Mouse (Mus musculus): ENCODE results near the gene Arhgap19. TPM values are rescaled to one million over a fixed set of nuclear protein-coding genes. Genes with fewer than 3 reads are reported as not detected.

Arhgap19 gene
- polyA plus RNA-seq, 1 experiment, result not detected

GRCm38 (mm10) chr19:41743396-41743795 is 58.5 kb downstream of the Arhgap19 start, which contains the start of gene Slit1:
Gene Slit1 (minus strand): TSS chr19:41743665.
- TF ChIP-seq POLR2A (IDR thresholded peaks at IDR 0.05; ENCODE audit: insufficient read depth, low read depth, low read length) (no peak), CTCF (IDR thresholded peaks at IDR 0.05; ENCODE audit: insufficient read depth, low read depth, low read length) (no peak)
- Histone ChIP-seq H3K4me1 (ENCODE audit: control insufficient read depth, insufficient read depth, low read length) (peaks cover 32% of the 10 kb centered on the region), H3K27ac (ENCODE audit: insufficient read depth, low read depth, low read length) (no peak within 1 kb of the TSS), H3K4me3 (ENCODE audit: insufficient read depth, low read depth, low read length) (peak within 1 kb of the TSS; percentile 72)
- WGBS, result 1% methylated on average over 44 of the region's 44 CpGs

DNA sequence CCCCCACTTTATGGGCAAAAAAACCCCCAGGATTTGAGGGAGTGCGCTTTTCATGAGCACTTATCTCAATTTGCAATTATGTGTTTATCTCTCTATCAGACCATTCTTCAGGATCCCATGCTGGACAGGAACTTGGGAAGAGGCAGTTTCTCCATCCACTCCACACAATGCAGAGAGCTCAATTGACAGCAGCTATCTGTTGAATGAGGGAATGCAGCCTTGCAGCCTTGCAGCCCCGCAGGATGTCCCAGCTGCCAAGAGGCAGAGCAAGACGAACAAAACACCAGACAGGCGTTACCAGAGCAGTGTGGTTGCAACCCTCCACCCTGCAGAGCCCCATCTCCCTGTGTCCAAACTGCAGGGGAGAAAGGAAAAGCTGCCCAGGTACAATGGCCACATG is 63.0 kb downstream of the Arhgap19 start:
- H3K4me1 ChIP-seq (ENCODE audit: control insufficient read depth, insufficient read depth, low read length), result peaks cover 36% of the 10 kb centered on the region
- no peak overlapping the region for H3K27ac ChIP-seq (ENCODE audit: insufficient read depth, low read depth, low read length)
- TF ChIP-seq CTCF (IDR thresholded peaks at IDR 0.05; ENCODE audit: insufficient read depth, low read depth, low read length) (no peak), POLR2A (IDR thresholded peaks at IDR 0.05; ENCODE audit: insufficient read depth, low read depth, low read length) (no peak)
- 44% methylated on average over 4 of the region's 4 CpGs for WGBS
- no peak overlapping the region for H3K4me3 ChIP-seq (ENCODE audit: insufficient read depth, low read depth, low read length)

DNA sequence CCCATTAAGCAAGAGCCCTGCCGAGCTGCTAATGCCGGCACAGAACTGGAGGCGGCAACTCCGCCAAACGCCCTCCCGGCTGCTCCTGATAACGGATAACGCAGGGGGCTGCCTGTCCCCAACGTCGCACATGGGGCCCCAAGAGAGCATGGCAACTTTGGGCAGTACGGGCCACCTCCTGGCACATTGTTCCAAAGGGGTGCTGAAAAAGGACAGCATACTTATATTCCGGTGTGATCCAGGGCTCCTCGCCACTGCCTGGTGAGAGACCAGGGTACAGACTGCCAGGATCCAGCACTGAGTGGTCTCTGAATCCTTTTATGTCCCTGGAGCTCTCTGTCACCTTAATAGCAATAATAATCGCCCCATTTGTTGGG is 63.4 kb downstream of the Arhgap19 start:
- 8% methylated on average over 14 of the region's 14 CpGs for WGBS
- Histone ChIP-seq H3K4me3 (ENCODE audit: insufficient read depth, low read depth, low read length) (no peak overlapping the region), H3K4me1 (ENCODE audit: control insufficient read depth, insufficient read depth, low read length) (peaks cover 36% of the 10 kb centered on the region), H3K27ac (ENCODE audit: insufficient read depth, low read depth, low read length) (no peak overlapping the region)
- TF ChIP-seq CTCF (IDR thresholded peaks at IDR 0.05; ENCODE audit: insufficient read depth, low read depth, low read length) (no peak), POLR2A (IDR thresholded peaks at IDR 0.05; ENCODE audit: insufficient read depth, low read depth, low read length) (no peak)

DNA sequence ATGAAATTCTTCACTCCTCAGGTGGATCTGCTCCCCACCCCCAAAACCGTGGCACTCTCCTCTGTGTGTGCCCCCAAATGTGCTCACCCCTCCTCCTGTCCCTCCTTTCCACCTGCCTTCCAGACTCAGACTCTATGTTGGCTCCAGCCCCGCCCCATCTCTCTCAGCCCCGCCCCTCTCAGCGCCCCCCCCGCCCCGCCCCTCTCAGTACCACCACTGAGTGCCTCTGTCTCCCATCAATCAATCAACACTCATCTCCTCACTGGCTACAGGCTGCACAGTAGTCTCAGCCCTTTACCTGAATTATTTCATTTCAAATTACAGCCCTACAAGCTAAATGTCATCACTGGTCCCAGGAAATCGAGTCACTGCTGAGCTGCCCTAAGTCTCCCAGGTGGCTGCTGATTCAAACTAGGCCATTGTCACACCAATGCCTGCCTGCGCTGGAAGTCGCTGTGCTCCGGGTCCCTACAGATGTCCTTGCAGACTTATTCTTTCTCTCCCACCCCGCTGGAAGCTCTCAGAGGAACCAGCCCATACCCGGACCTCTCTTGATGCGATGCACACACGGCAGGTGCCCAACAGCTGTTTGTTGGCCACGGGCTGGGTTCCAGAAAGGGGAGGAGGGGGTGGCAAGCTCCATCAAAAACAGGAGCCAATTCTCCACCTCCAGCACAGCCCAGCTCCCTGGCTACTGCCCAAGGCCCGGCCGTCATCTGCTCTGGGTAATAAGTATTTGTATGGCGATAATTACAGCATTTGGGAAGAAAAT is 64.0 kb downstream of the Arhgap19 start:
- Histone ChIP-seq H3K4me3 (ENCODE audit: insufficient read depth, low read depth, low read length) (0 out of 2 replicates have a peak overlapping the region, but pooled peaks have one; percentile 7), H3K27ac (ENCODE audit: insufficient read depth, low read depth, low read length) (no peak overlapping the region)
- WGBS, result 6% methylated on average over 18 of the region's 18 CpGs

DNA sequence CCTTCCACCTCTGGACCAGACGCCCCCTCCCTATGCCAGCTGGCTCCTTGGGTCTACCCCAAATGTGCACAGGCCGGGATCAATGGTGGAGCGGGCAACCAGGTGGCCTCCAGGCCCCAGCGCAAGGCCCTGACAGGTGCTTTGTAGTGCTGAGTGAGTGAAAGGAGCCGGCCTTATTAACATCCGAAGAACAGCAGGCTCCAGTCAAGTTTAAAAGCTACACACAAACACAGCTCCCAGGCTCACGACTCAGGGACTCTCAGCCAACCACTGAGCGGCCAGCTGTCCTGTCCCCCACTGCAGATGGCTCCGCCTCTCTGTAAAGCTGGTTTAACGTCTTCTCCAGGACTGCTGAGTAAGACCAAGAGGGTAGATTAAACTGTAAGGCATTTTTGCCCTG is 67.2 kb downstream of the Arhgap19 start:
- Histone ChIP-seq H3K27ac (ENCODE audit: insufficient read depth, low read depth, low read length) (no peak overlapping the region), H3K4me3 (ENCODE audit: insufficient read depth, low read depth, low read length) (no peak overlapping the region), H3K4me1 (ENCODE audit: control insufficient read depth, insufficient read depth, low read length) (peaks cover 24% of the 10 kb centered on the region)
- WGBS, result 61% methylated on average over 10 of the region's 10 CpGs
- no peak for TF ChIP-seq POLR2A (IDR thresholded peaks at IDR 0.05; ENCODE audit: insufficient read depth, low read depth, low read length)
- no peak for TF ChIP-seq CTCF (IDR thresholded peaks at IDR 0.05; ENCODE audit: insufficient read depth, low read depth, low read length)

More for the DNA sequence above, 64.0 kb downstream of the Arhgap19 start:
- TF ChIP-seq CTCF (IDR thresholded peaks at IDR 0.05; ENCODE audit: insufficient read depth, low read depth, low read length), result no peak
- no peak for TF ChIP-seq POLR2A (IDR thresholded peaks at IDR 0.05; ENCODE audit: insufficient read depth, low read depth, low read length)
- peaks cover 31% of the 10 kb centered on the region for H3K4me1 ChIP-seq (ENCODE audit: control insufficient read depth, insufficient read depth, low read length)

DNA sequence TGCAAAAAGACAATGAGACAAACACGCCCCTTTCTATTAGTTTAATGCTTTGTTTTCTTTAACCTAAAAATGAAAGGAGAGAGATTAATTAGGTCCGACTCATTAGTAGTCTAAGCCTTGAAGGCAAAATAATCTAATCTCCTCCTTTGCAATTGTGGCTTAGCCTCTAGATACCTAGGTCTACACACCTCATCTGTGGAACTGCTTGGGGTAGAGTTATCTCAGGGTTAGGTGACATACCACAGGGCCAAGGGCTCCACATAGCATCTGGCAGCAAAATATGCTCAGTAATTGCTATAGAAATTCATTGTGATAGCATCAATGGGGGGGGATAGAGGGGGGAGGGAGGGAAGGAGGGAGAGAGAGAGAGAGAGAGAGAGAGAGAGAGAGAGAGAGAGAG is 76.4 kb downstream of the Arhgap19 start:
- H3K4me1 ChIP-seq (ENCODE audit: control insufficient read depth, insufficient read depth, low read length), result peaks cover 3% of the 10 kb centered on the region
- H3K4me3 ChIP-seq (ENCODE audit: insufficient read depth, low read depth, low read length), result no peak overlapping the region
- TF ChIP-seq POLR2A (IDR thresholded peaks at IDR 0.05; ENCODE audit: insufficient read depth, low read depth, low read length) (no peak), CTCF (IDR thresholded peaks at IDR 0.05; ENCODE audit: insufficient read depth, low read depth, low read length) (no peak)
- WGBS, result 80% methylated on average over 2 of the region's 2 CpGs
- no peak overlapping the region for H3K27ac ChIP-seq (ENCODE audit: insufficient read depth, low read depth, low read length)

DNA sequence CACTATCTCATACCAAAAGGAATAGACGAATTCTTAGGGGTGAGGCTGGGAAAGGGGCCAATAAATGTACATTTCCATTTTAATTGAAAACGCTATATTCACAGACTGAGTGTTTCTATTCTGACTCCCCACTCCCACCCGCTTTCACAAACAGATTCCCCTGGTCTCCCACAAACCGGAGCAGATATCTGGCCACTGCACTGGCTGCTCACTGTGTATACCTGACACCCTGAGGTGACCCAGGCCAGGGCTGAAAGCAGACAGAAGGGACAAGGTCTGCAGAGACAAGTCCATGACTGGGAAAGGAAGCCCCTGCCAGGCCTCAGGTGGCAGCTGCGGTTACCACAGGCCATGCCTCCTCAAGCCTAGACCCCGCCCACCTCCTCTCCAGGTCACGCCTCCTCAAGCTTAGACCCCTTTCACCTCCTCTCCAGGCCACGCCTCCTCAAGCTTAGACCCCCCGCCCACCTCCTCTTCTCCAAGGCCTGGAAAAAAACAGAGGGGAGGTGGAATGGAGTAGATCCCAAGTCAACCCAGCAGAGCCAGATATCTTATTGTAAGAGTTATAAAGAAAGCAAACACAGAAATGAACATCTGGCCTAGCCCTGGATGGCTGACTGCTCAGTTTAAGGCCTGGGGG is 76.9 kb downstream of the Arhgap19 start:
- Histone ChIP-seq H3K27ac (ENCODE audit: insufficient read depth, low read depth, low read length) (no peak overlapping the region), H3K4me1 (ENCODE audit: control insufficient read depth, insufficient read depth, low read length) (peaks cover 3% of the 10 kb centered on the region), H3K4me3 (ENCODE audit: insufficient read depth, low read depth, low read length) (no peak overlapping the region)
- WGBS, result 56% methylated on average over 9 of the region's 9 CpGs
- TF ChIP-seq CTCF (IDR thresholded peaks at IDR 0.05; ENCODE audit: insufficient read depth, low read depth, low read length), result no peak
- TF ChIP-seq POLR2A (IDR thresholded peaks at IDR 0.05; ENCODE audit: insufficient read depth, low read depth, low read length), result no peak

GRCm38 (mm10) chr19:41723337-41723736 is 78.5 kb downstream of the Arhgap19 start:
- H3K4me3 ChIP-seq (ENCODE audit: insufficient read depth, low read depth, low read length), result no peak overlapping the region
- H3K4me1 ChIP-seq (ENCODE audit: control insufficient read depth, insufficient read depth, low read length), result peaks cover 3% of the 10 kb centered on the region
- H3K27ac ChIP-seq (ENCODE audit: insufficient read depth, low read depth, low read length), result no peak overlapping the region
- no peak for TF ChIP-seq CTCF (IDR thresholded peaks at IDR 0.05; ENCODE audit: insufficient read depth, low read depth, low read length)
- TF ChIP-seq POLR2A (IDR thresholded peaks at IDR 0.05; ENCODE audit: insufficient read depth, low read depth, low read length), result no peak
- 76% methylated on average over 2 of the region's 2 CpGs for WGBS

GRCm38 (mm10) chr19:41719436-41719835 is 82.4 kb downstream of the Arhgap19 start:
- H3K27ac ChIP-seq (ENCODE audit: insufficient read depth, low read depth, low read length), result no peak overlapping the region
- 72% methylated on average over 8 of the region's 8 CpGs for WGBS

More at GRCm38 (mm10) chr19:41719436-41719835, 82.4 kb downstream of the Arhgap19 start:
- Histone ChIP-seq H3K4me3 (ENCODE audit: insufficient read depth, low read depth, low read length) (no peak overlapping the region), H3K4me1 (ENCODE audit: control insufficient read depth, insufficient read depth, low read length) (no peaks in the 10 kb centered on the region)
- TF ChIP-seq CTCF (IDR thresholded peaks at IDR 0.05; ENCODE audit: insufficient read depth, low read depth, low read length) (no peak), POLR2A (IDR thresholded peaks at IDR 0.05; ENCODE audit: insufficient read depth, low read depth, low read length) (no peak)

Other genes with a start within 250 kb of the Arhgap19 start
- gene Gm340, start 219.7 kb downstream of the Arhgap19 start, polyA plus RNA-seq (2012; ENCODE audit: insufficient read depth, insufficient read length, low replicate concordance, missing spikeins), result not detected in 2 replicates
- not detected in 2 replicates for gene Slit1, start 58.4 kb downstream of the Arhgap19 start, polyA plus RNA-seq (2012; ENCODE audit: insufficient read depth, insufficient read length, low replicate concordance, missing spikeins)
- gene Frat1, start 27.9 kb upstream of the Arhgap19 start, polyA plus RNA-seq (2012; ENCODE audit: insufficient read depth, insufficient read length, low replicate concordance, missing spikeins), result not detected in 2 replicates
- not detected in 2 replicates for gene Frat2, start 46.1 kb upstream of the Arhgap19 start, polyA plus RNA-seq (2012; ENCODE audit: insufficient read depth, insufficient read length, low replicate concordance, missing spikeins)
- not detected in 2 replicates for gene Rrp12, start 94.1 kb upstream of the Arhgap19 start, polyA plus RNA-seq (2012; ENCODE audit: insufficient read depth, insufficient read length, low replicate concordance, missing spikeins)
- gene Pgam1, start 109.9 kb upstream of the Arhgap19 start, polyA plus RNA-seq (2012; ENCODE audit: insufficient read depth, insufficient read length, low replicate concordance, missing spikeins), result 261 and 289 TPM in 2 replicates
- not detected in 2 replicates for gene Exosc1, start 131.4 kb upstream of the Arhgap19 start, polyA plus RNA-seq (2012; ENCODE audit: insufficient read depth, insufficient read length, low replicate concordance, missing spikeins)
- not detected in 2 replicates for gene Zdhhc16, start 131.4 kb upstream of the Arhgap19 start, polyA plus RNA-seq (2012; ENCODE audit: insufficient read depth, insufficient read length, low replicate concordance, missing spikeins)
- not detected in 2 replicates for gene Mms19, start 179.1 kb upstream of the Arhgap19 start, polyA plus RNA-seq (2012; ENCODE audit: insufficient read depth, insufficient read length, low replicate concordance, missing spikeins)
- gene Ubtd1, start 179.7 kb upstream of the Arhgap19 start, polyA plus RNA-seq (2012; ENCODE audit: insufficient read depth, insufficient read length, low replicate concordance, missing spikeins), result not detected in 2 replicates
- gene Ankrd2, start 234.0 kb upstream of the Arhgap19 start, polyA plus RNA-seq (2012; ENCODE audit: insufficient read depth, insufficient read length, low replicate concordance, missing spikeins), result not detected in 2 replicates
- gene Hoga1, start 243.6 kb upstream of the Arhgap19 start, polyA plus RNA-seq (2012; ENCODE audit: insufficient read depth, insufficient read length, low replicate concordance, missing spikeins), result not detected in 2 replicates